Mouse (Mus musculus) layer of hippocampus, adult 9-11 months (tissue): ENCODE results near the gene Wwtr1.

Experiments
- DNase-seq: peaks from one replicate; pipeline ENCODE4 v3.0.0; 2022

Gene Wwtr1

DNA sequence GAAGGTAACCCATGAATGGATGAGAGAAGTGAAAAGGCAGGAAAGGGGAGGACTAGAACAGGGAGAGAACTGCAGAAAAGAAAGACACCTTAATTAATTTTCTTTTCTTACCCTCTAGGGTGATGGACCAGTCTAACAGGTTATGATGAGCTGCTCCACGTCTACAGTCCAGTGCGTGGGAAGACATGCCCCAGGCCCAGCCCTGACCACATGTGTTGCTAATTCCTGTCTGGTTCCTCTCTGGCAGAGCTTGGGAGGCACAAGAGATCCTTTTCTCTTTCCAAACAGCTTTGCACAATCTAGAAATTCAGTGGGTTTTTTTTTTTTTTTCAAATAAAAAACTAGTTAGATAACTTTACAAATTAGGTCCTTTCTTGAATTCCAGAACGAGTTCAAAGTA, 134.8 kb downstream of the Wwtr1 start:
- DNase-seq, result no peak

- DNase-seq, result no peak
Measured at GRCm38 (mm10) chr3:57435364-57435763, 140.3 kb downstream of the Wwtr1 start.

DNA sequence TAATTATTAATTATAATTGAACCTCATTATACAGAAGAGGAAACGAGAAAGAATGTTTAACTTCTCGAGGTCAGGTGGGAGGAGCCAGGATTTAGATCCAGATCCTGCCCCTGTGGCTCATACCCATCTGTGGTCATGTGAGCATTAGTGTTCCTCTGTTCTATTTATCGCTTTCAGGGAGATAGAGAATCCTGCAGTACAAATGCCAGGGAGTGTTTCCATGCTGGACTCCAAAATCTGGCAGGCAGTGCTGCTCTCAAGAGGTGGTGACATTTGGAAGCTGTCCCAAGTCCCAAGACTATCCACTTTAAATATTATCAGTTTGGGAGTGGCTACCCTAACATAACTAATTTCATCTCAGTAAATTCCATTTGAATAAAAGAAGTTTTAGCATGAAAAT, 144.0 kb downstream of the Wwtr1 start:
- DNase-seq, result no peak

- no peak for DNase-seq
Measured at GRCm38 (mm10) chr3:57429486-57429885, 146.2 kb downstream of the Wwtr1 start.

DNA sequence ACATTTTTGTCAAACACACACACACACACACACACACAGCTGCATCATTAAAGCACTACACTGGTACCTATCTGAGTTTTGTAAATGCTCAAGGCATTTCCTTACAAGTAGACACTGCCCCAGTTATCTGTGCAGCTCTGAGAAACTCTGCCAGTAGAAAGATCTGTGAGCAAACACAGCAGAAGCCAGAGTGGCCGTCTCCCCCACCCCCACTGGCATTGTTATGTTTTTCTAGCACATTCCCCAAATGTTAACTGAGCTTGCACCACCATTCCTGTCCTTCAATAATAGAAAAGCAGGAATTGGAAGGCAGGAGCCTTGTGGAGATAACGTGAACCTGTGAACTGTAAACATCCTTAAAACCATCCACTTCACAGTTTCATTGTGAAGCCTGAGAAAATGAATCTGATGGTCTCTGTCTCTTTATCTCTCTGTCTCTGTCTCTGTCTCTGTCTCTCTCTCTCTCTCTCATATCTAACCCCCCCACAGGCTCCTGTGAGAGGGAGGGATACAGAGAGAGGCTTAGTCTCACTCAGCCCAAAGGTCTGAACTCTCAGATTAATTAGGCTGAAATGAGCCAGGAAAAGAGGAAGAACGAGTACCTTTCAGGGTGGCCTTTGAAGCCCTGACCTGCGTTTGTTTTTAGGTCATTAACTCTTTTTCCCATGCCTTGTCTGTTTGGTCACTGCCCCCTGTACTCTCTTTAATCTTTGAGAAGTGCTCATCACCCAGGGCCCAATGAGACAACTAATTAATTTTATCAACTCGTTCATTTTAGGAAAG, 146.8 kb downstream of the Wwtr1 start:
- no peak for DNase-seq

GRCm38 (mm10) chr3:57426351-57426750, 149.4 kb downstream of the Wwtr1 start:
- no peak for DNase-seq

DNA sequence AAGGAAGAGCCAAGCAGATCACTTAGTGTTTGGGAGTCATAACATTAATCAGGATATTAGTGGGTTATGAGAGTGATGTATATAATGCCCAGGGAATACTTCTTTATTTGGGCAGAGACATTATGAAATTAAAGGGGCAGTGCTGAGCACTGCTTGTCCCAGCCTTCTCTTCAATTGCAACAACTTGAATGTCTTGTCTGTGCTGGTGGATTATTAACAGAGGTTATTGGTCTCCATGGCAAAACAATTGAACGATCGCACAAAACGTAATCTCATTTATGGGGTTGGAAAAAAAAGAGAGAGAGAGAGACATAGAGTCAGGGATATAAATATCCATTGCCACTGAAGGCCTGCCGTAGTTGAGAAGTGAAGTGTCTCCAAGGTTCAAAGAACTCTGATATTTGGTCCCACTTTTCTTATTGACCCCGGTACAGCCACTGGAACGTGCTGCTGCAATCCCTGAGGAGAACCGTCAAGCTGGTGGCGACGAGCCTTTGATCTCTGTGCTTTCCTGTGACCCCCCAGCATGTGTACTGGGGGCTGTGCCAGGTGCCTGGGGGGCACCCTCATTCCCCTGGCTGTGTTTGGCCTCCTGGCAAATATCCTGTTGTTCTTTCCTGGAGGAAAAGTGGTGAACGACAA, 150.5 kb downstream of the Wwtr1 start, which contains the start of gene Tm4sf4:
Tm4sf4 (plus strand) TSS at position 226 of the 642 bp plus-strand sequence.
- DNase-seq, result no peak

- no peak for DNase-seq
Measured at GRCm38 (mm10) chr3:57420660-57421059, 155.1 kb downstream of the Wwtr1 start.

DNA sequence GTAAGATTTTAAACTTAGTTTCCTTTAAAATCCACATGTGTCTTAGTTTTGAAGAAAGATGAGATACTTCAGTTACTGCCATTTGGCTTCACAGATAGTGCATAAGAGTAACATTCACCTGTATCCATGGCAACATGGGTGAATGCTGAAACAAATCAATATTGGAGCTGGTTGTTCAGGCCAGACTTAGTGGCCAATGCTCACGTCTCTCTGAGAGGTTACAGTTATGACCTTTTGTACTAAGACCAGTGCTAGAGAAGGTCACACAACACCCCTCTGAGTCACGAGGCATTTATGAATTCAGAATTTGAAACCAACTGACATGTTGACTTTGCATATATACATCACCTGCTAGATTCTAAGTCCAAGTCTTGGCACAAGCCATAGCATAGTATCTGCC, 155.5 kb downstream of the Wwtr1 start:
- no peak for DNase-seq

GRCm38 (mm10) chr3:57411535-57411934, 164.2 kb downstream of the Wwtr1 start:
- DNase-seq, result no peak
